Mouse (Mus musculus) limb, embryonic 14.5 days (tissue): ENCODE data around the gene Atg2a. TPM values are rescaled to one million over a fixed set of nuclear protein-coding genes. Genes with fewer than 3 reads are reported as not detected.

ENCODE experiments used
- ATAC-seq: fragments of 200-750 bp; cut with Nextera tagmentation; 2 replicates; pipeline ENCODE4 v1.8.0; 2017; ENCODE audit warnings: low read depth, moderate number of reproducible peaks, moderate TSS enrichment; ENCODE audit not compliant: low FRiP score
- DNase-seq: peaks from one replicate; pipeline ENCODE4 v3.0.0-alpha.2; 2015; ENCODE audit warnings: low spot score
- H3K27ac ChIP-seq: fragments of 300-500 bp; sonication (generic); replicated peaks from 2 replicates; pipeline ENCODE4 v1.5.1; 2014; ENCODE audit warnings: low read depth, mild to moderate bottlenecking, low read length, moderate library complexity, mixed read lengths
- H3K27me3 ChIP-seq: fragments of 300-500 bp; sonication (generic); 2 replicates; pipeline ENCODE4 v1.6.1; 2014; ENCODE audit warnings: low read length, mixed read lengths; ENCODE audit not compliant: control insufficient read depth, insufficient read depth
- H3K36me3 ChIP-seq: fragments of 300-500 bp; sonication (generic); 2 replicates; pipeline ENCODE4 v1.6.1; 2014; ENCODE audit warnings: mild to moderate bottlenecking, low read length, moderate library complexity, mixed read lengths; ENCODE audit not compliant: control insufficient read depth, insufficient read depth
- H3K4me1 ChIP-seq: fragments of 300-500 bp; sonication (generic); 2 replicates; pipeline ENCODE4 v1.6.1; 2014; ENCODE audit warnings: antibody characterized with exemption, low read length, mixed read lengths; ENCODE audit not compliant: control insufficient read depth, insufficient read depth
- H3K4me2 ChIP-seq: fragments of 300-500 bp; sonication (generic); replicated peaks from 2 replicates; pipeline ENCODE4 v1.6.1; 2014; ENCODE audit warnings: low read depth, mild to moderate bottlenecking, low read length, moderate library complexity; ENCODE audit not compliant: severe bottlenecking
- H3K4me3 ChIP-seq: fragments of 300-500 bp; sonication (generic); replicated peaks from 2 replicates; pipeline ENCODE4 v1.5.1; 2014; ENCODE audit warnings: low read length
- H3K9ac ChIP-seq: fragments of 300-500 bp; sonication (generic); 2 replicates; pipeline ENCODE4 v1.6.1; 2014; ENCODE audit warnings: mild to moderate bottlenecking, low read depth, low read length, moderate library complexity; ENCODE audit not compliant: severe bottlenecking
- H3K9me3 ChIP-seq: fragments of 300-500 bp; sonication (generic); 2 replicates; pipeline ENCODE4 v1.6.1; 2016; ENCODE audit warnings: low read length; ENCODE audit not compliant: control insufficient read depth
- POLR2A ChIP-seq: fragments of 200-500 bp; IDR thresholded peaks from 2 replicates; pipeline ENCODE4 v1.8.0; 2012; ENCODE audit warnings: inconsistent platforms, mild to moderate bottlenecking, moderate library complexity, borderline replicate concordance; ENCODE audit not compliant: insufficient read depth, insufficient read length; ENCODE audit errors: extremely low read depth
- WGBS: fragments of 180-500 bp; shearing (Covaris S2); extraction: QIAGEN DNeasy Blood & Tissue Kit; methylation state at CpG from one replicate; pipeline ENCODE4 v1.1.7; 2014; 5-methylcytosine and 5-hydroxymethylcytosine counted together
- polyA plus RNA-seq, 2 experiments: library from polyadenylated mRNA; depleted of rRNA in 1 of 2; stranded (reverse) in 1 of 2; unstranded in 1 of 2; fragments of >200 nt; fragmentation: Nextera tagmentation in 1 of 2; extraction: Ambion mirVana in 1 of 2; gene quantifications; 2 replicates each; pipeline versions ENCODE4 v1.2.1 to v1.2.3; 2012 to 2014

Atg2a gene
- polyA plus RNA-seq, 2 experiments: 10.6 to 18.3 TPM

GRCm38 (mm10) chr19:6299003-6299402 lies 57.5 kb downstream of the Atg2a start:
- no peak for TF ChIP-seq POLR2A

GRCm38 (mm10) chr19:6299450-6300267 lies 58.2 kb downstream of the Atg2a start:
- TF ChIP-seq POLR2A: no peak
- H3K4me2 ChIP-seq: no peak overlapping the region
- ATAC-seq (no peak), DNase-seq (no peak)
- WGBS: 79% methylated on average over 7 of the region's 7 CpGs
- H3K9me3 ChIP-seq: no peaks in the 10 kb centered on the region
- H3K4me3 ChIP-seq: no peak overlapping the region
- peaks cover 7% of the 10 kb centered on the region; the same call in 1 of the 2 replicates for H3K4me1 ChIP-seq
- 0 out of 2 replicates have a peak overlapping the region, but pooled peaks have one; percentile 26 for H3K27ac ChIP-seq
- H3K36me3 ChIP-seq: peaks cover 62% of the 10 kb centered on the region
- H3K9ac ChIP-seq: no peak overlapping the region
- no peaks in the 10 kb centered on the region for H3K27me3 ChIP-seq

More at GRCm38 (mm10) chr19:6299003-6299402, 57.5 kb downstream of the Atg2a start:
- Histone ChIP-seq H3K27me3 (no peaks in the 10 kb centered on the region), H3K9ac (no peak overlapping the region), H3K4me3 (no peak overlapping the region), H3K36me3 (peaks cover 69% of the 10 kb centered on the region), H3K27ac (no peak overlapping the region), H3K4me1 (peaks cover 7% of the 10 kb centered on the region; the same call in 1 of the 2 replicates), H3K4me2 (no peak overlapping the region), H3K9me3 (no peaks in the 10 kb centered on the region)
- DNase-seq (no peak), ATAC-seq (no peak)
- 73% methylated on average over 4 of the region's 4 CpGs for WGBS

- Histone ChIP-seq H3K4me3 (no peak overlapping the region), H3K4me1 (peaks cover 7% of the 10 kb centered on the region; the same call in 1 of the 2 replicates), H3K27me3 (no peaks in the 10 kb centered on the region), H3K36me3 (peaks cover 55% of the 10 kb centered on the region), H3K4me2 (no peak overlapping the region), H3K9ac (no peak overlapping the region), H3K9me3 (no peaks in the 10 kb centered on the region), H3K27ac (no peak overlapping the region)
- TF ChIP-seq POLR2A: no peak
- WGBS: 66% methylated on average over 7 of the region's 7 CpGs
- DNase-seq (no peak), ATAC-seq (no peak)
Observed at GRCm38 (mm10) chr19:6300402-6300841, 59.0 kb downstream of the Atg2a start.

DNA sequence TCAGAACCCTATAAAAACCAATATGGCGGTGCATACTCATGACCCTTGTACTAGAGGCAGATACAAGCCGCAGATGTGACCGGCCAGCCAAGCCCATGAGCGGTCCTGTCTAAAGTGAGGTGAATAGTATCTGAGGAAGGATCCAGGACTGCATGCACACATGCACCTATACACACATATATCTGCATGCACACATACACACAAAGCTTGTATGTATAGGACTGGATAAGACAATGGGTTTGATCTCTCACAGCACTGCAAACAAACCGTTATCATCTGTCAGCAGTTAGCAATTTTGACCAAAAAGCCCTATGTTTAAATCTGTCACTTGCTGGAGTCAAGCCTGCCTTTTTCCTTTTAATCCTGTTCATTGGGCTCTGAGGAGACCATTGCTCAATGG lies 60.6 kb downstream of the Atg2a start:
- ATAC-seq: no peak
- WGBS: 86% methylated on average over 5 of the region's 5 CpGs
- no peak overlapping the region for H3K4me2 ChIP-seq
- no peaks in the 10 kb centered on the region for H3K27me3 ChIP-seq
- peak overlapping the region; percentile 40 for H3K27ac ChIP-seq
- H3K9me3 ChIP-seq: no peaks in the 10 kb centered on the region
- no peak overlapping the region for H3K9ac ChIP-seq
- peaks cover 38% of the 10 kb centered on the region for H3K36me3 ChIP-seq
- TF ChIP-seq POLR2A: no peak
- no peak for DNase-seq
- H3K4me1 ChIP-seq: peaks cover 11% of the 10 kb centered on the region; the same call in 1 of the 2 replicates
- no peak overlapping the region for H3K4me3 ChIP-seq

DNA sequence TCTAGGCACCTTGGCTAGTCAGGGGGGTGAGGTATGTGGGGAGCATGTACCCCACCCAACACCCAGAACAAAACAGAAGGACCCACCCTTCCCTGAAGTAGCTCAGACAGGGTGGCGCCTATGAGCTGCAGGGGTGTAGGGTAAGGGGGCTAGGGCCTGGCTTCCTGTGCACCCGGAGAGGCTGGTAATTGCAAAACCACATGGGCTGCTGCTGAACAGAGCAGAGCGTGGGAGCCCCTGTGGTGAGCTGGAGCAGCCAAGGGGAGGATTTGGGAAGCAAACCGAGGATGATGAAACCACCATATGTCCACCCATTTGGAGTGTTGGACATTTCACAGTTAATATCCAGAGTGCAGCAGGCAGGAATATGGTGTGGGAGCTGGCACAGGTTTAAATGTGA lies 61.1 kb downstream of the Atg2a start:
- ATAC-seq: peak; percentile 46
- peak overlapping the region; percentile 55 for H3K27ac ChIP-seq
- TF ChIP-seq POLR2A: no peak
- peak; percentile 32 for DNase-seq
- no peak overlapping the region for H3K9ac ChIP-seq
- peaks cover 11% of the 10 kb centered on the region; the same call in 1 of the 2 replicates for H3K4me1 ChIP-seq
- no peaks in the 10 kb centered on the region for H3K27me3 ChIP-seq
- peak overlapping the region; percentile 13; the same call in 1 of the 2 replicates for H3K4me2 ChIP-seq
- WGBS: 17% methylated on average over 4 of the region's 4 CpGs
- no peaks in the 10 kb centered on the region for H3K9me3 ChIP-seq
- no peak overlapping the region for H3K4me3 ChIP-seq
- peaks cover 34% of the 10 kb centered on the region for H3K36me3 ChIP-seq
